Mouse (Mus musculus) forebrain, embryonic 11.5 days (tissue): ENCODE data around the gene AL607142.1. TPM values are rescaled to one million over a fixed set of nuclear protein-coding genes. Genes with fewer than 3 reads are reported as not detected.

Source experiments
- ATAC-seq: fragments of 200-750 bp; cut with Nextera tagmentation; replicated peaks from 2 replicates; pipeline ENCODE4 v1.8.0; 2017; ENCODE audit warnings: moderate TSS enrichment; ENCODE audit not compliant: low FRiP score
- DNase-seq: peaks from one replicate; pipeline ENCODE4 v3.0.0-alpha.2; 2017; ENCODE audit warnings: low spot score
- H3K27ac ChIP-seq: fragments of 300-500 bp; sonication (generic); 2 replicates; pipeline ENCODE4 v1.5.1; 2014; ENCODE audit warnings: low read depth, low read length
- H3K27me3 ChIP-seq: fragments of 300-500 bp; sonication (generic); 2 replicates; pipeline ENCODE4 v1.6.1; 2014; ENCODE audit warnings: mild to moderate bottlenecking, low read length, mixed read lengths; ENCODE audit not compliant: control insufficient read depth, insufficient read depth
- H3K36me3 ChIP-seq: fragments of 300-500 bp; sonication (generic); 2 replicates; pipeline ENCODE4 v1.6.1; 2014; ENCODE audit warnings: mild to moderate bottlenecking, low read length, moderate library complexity, mixed read lengths; ENCODE audit not compliant: control insufficient read depth, insufficient read depth
- H3K4me1 ChIP-seq: fragments of 300-500 bp; sonication (generic); replicated peaks from 2 replicates; pipeline ENCODE4 v1.6.1; 2014; ENCODE audit warnings: low read length, mixed read lengths; ENCODE audit not compliant: control insufficient read depth, insufficient read depth
- H3K4me2 ChIP-seq: fragments of 300-500 bp; sonication (generic); 2 replicates; pipeline ENCODE4 v1.6.1; 2014; ENCODE audit warnings: low read depth, mild to moderate bottlenecking, low read length, moderate library complexity, mixed read lengths; ENCODE audit not compliant: severe bottlenecking
- H3K4me3 ChIP-seq: fragments of 300-500 bp; sonication (generic); 2 replicates; pipeline ENCODE4 v1.5.1; 2014; ENCODE audit warnings: low read depth, low read length
- H3K9ac ChIP-seq: fragments of 300-500 bp; sonication (generic); 2 replicates; pipeline ENCODE4 v1.6.1; 2014; ENCODE audit warnings: low read length
- H3K9me3 ChIP-seq: fragments of 300-500 bp; sonication (generic); 2 replicates; pipeline ENCODE4 v1.6.1; 2016; ENCODE audit warnings: low read length, mixed read lengths; ENCODE audit not compliant: control insufficient read depth
- WGBS: fragments of 180-500 bp; shearing (Covaris S2); extraction: QIAGEN DNeasy Blood & Tissue Kit; methylation state at CpG from one replicate; pipeline ENCODE4 v1.1.7; 2014; 5-methylcytosine and 5-hydroxymethylcytosine counted together
- polyA plus RNA-seq: library from polyadenylated mRNA; unstranded; fragments of >200 nt; fragmentation: Nextera tagmentation; extraction: Ambion mirVana; gene quantifications from 2 replicates; pipeline ENCODE4 v1.2.1, GENCODE M21; 2014

AL607142.1 gene
- polyA plus RNA-seq: not detected in 2 replicates

- no peaks in the 10 kb centered on the region for H3K36me3 ChIP-seq
- H3K27me3 ChIP-seq: no peaks in the 10 kb centered on the region
- DNase-seq (no peak), ATAC-seq (no peak)
- no peaks in the 10 kb centered on the region for H3K4me1 ChIP-seq
- WGBS: 95% methylated on average over 10 of the region's 10 CpGs
- H3K4me2 ChIP-seq: no peak within 1 kb of the TSS
- H3K27ac ChIP-seq: no peak within 1 kb of the TSS
- H3K4me3 ChIP-seq: no peak within 1 kb of the TSS
- no peaks in the 10 kb centered on the region for H3K9me3 ChIP-seq
- H3K9ac ChIP-seq: no peak within 1 kb of the TSS
Observed at GRCm38 (mm10) chr4:120064696-120065095, at the start of gene AL607142.1. TSS of gene AL607142.1 (plus strand) at chr4:120064996.

- H3K4me1 ChIP-seq: no peaks in the 10 kb centered on the region
- no peak overlapping the region for H3K27ac ChIP-seq
- DNase-seq (no peak), ATAC-seq (no peak)
- H3K36me3 ChIP-seq: no peaks in the 10 kb centered on the region
- H3K27me3 ChIP-seq: no peaks in the 10 kb centered on the region
- H3K9me3 ChIP-seq: no peaks in the 10 kb centered on the region
- WGBS: 87% methylated on average over 5 of the region's 5 CpGs
- no peak overlapping the region for H3K4me3 ChIP-seq
- no peak overlapping the region for H3K9ac ChIP-seq
- H3K4me2 ChIP-seq: no peak overlapping the region
Observed at GRCm38 (mm10) chr4:120018426-120018825, 46.4 kb upstream of the AL607142.1 start.

GRCm38 (mm10) chr4:120022392-120022791 is 42.4 kb upstream of the AL607142.1 start:
- Histone ChIP-seq H3K36me3 (no peaks in the 10 kb centered on the region), H3K27ac (no peak overlapping the region), H3K4me3 (no peak overlapping the region), H3K4me1 (no peaks in the 10 kb centered on the region), H3K9ac (no peak overlapping the region), H3K9me3 (no peaks in the 10 kb centered on the region), H3K4me2 (no peak overlapping the region), H3K27me3 (no peaks in the 10 kb centered on the region)
- WGBS: 72% methylated on average over 3 of the region's 3 CpGs
- DNase-seq: no peak
- ATAC-seq: no peak

GRCm38 (mm10) chr4:120023221-120023840 is 41.5 kb upstream of the AL607142.1 start:
- ATAC-seq: no peak
- Histone ChIP-seq H3K27me3 (no peaks in the 10 kb centered on the region), H3K9me3 (no peaks in the 10 kb centered on the region), H3K27ac (no peak overlapping the region), H3K9ac (no peak overlapping the region), H3K4me2 (no peak overlapping the region), H3K4me3 (no peak overlapping the region), H3K36me3 (no peaks in the 10 kb centered on the region), H3K4me1 (no peaks in the 10 kb centered on the region)
- DNase-seq: no peak
- WGBS: 92% methylated on average over 4 of the region's 4 CpGs

GRCm38 (mm10) chr4:120024071-120024470 is 40.7 kb upstream of the AL607142.1 start:
- no peaks in the 10 kb centered on the region for H3K36me3 ChIP-seq
- ATAC-seq (no peak), DNase-seq (no peak)
- 69% methylated on average over 10 of the region's 10 CpGs for WGBS
- H3K27ac ChIP-seq: no peak overlapping the region
- no peak overlapping the region for H3K9ac ChIP-seq
- no peaks in the 10 kb centered on the region for H3K4me1 ChIP-seq
- H3K9me3 ChIP-seq: no peaks in the 10 kb centered on the region
- H3K4me2 ChIP-seq: no peak overlapping the region
- no peaks in the 10 kb centered on the region for H3K27me3 ChIP-seq
- no peak overlapping the region for H3K4me3 ChIP-seq

GRCm38 (mm10) chr4:120027671-120028070 is 37.1 kb upstream of the AL607142.1 start:
- WGBS: 86% methylated on average over 1 of the region's 1 CpGs
- Histone ChIP-seq H3K9me3 (no peaks in the 10 kb centered on the region), H3K9ac (no peak overlapping the region), H3K27ac (no peak overlapping the region), H3K36me3 (no peaks in the 10 kb centered on the region), H3K4me3 (no peak overlapping the region), H3K4me1 (0 out of 2 replicates have a peak, but pooled peaks cover 2% of the 10 kb centered on the region), H3K4me2 (no peak overlapping the region), H3K27me3 (peaks cover 16% of the 10 kb centered on the region)
- DNase-seq: no peak
- ATAC-seq: no peak

- no peak for DNase-seq
- WGBS: 81% methylated on average over 1 of the region's 1 CpGs
- H3K27me3 ChIP-seq: peaks cover 36% of the 10 kb centered on the region
Observed at GRCm38 (mm10) chr4:120029937-120030336, 34.9 kb upstream of the AL607142.1 start.

GRCm38 (mm10) chr4:120032320-120032983 is 32.3 kb upstream of the AL607142.1 start:
- H3K4me1 ChIP-seq: peaks cover 2% of the 10 kb centered on the region; the same call in 1 of the 2 replicates
- H3K9ac ChIP-seq: peak overlapping the region; percentile 10
- peaks cover 38% of the 10 kb centered on the region for H3K27me3 ChIP-seq
- H3K4me2 ChIP-seq: peak overlapping the region; percentile 82
- peak; percentile 66 for DNase-seq
- no peak overlapping the region for H3K27ac ChIP-seq
- H3K9me3 ChIP-seq: no peaks in the 10 kb centered on the region
- ATAC-seq: peak; percentile 49; the same call in 1 of the 2 replicates
- 0% methylated on average over 51 of the region's 70 CpGs for WGBS
- H3K4me3 ChIP-seq: peak overlapping the region; percentile 41
- no peaks in the 10 kb centered on the region for H3K36me3 ChIP-seq

More at GRCm38 (mm10) chr4:120029937-120030336, 34.9 kb upstream of the AL607142.1 start:
- no peak overlapping the region for H3K4me3 ChIP-seq
- no peak for ATAC-seq
- H3K27ac ChIP-seq: no peak overlapping the region
- no peak overlapping the region for H3K4me2 ChIP-seq
- H3K9ac ChIP-seq: no peak overlapping the region
- no peaks in the 10 kb centered on the region for H3K9me3 ChIP-seq
- no peaks in the 10 kb centered on the region for H3K36me3 ChIP-seq
- H3K4me1 ChIP-seq: peaks cover 2% of the 10 kb centered on the region; the same call in 1 of the 2 replicates
